Mouse (Mus musculus) gastrocnemius, postnatal 25 days (tissue): ENCODE data around the gene Arhgap25. TPM values are rescaled to one million over a fixed set of nuclear protein-coding genes. Genes with fewer than 3 reads are reported as not detected.
"Not testable (repeated sequence)": the region's sequence is repeated elsewhere in the genome, so short reads cannot be mapped to it uniquely, and the experiment has no call there.

Experiments
- DNase-seq: peaks from one replicate; pipeline ENCODE4 v3.0.0; 2022
- total RNA-seq, 2 experiments: library from RNA; stranded (reverse); gene quantifications; 1 replicate in 1 of 2; 2 replicates in 1 of 2; pipeline ENCODE4 v1.2.3; 2021

Gene Arhgap25
- total RNA-seq, 2 experiments from 2014 or later: 0.82 to 1.3 TPM

DNA sequence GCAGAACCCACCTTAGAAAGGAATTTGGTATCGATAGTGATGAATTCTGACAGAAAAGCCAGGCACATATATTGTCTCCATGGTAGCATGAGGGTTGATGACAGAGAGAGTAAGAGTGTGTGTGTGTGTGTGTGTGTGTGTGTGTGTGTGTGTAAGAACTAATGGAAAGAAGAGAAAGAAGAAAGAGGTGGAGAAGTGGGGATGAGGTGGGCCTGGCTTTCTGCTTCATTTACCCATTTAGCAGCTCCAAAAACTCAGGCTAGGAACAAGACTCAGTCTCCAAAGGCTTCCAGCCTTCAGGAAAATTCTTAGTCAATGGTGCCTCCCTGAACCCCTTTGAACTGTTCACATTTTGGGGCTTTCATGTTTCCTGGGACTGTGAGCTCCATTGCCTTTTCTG, 29.5 kb downstream of the Arhgap25 start:
- DNase-seq: no peak

DNA sequence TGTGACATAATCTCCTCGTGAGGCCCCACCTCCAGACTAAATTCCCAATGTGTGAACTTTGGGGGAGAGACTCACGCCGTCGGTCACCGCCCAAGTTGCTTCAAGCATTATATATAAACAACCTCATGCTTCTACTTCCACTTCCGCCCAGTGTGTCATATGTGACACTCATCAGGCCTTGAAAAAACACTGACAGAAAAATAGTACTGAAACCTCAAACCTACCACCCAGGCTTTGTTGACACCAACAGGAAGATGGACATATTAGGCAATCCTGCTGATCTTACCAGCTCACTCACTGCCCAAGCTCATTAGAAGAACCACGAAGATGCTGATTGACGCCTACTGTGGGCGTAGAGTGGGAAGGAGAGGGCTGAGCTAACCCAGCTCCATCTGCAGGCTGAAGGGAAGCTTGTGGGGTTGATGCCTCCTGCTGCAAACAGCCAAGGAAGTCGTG, 30.2 kb downstream of the Arhgap25 start:
- no peak for DNase-seq

DNA sequence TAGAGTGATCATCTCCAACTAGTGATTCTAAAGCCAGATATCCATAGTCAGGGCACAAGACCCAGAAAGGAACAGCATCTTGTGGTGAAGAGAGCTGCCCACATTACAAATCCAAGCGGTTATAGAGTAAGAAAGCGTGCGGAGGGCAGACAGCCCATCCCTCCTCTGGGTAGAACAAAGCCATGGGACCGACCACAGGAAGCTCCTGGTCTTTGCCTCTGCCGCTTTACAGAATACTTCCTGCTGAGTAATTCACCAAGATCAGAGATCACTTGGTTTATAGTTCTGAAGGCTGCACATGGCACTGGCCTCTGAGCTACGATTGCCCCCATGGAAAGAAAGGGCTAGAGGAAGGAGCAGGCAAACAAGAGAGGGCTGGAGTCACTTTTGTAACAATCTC, 30.6 kb downstream of the Arhgap25 start:
- no peak for DNase-seq

DNA sequence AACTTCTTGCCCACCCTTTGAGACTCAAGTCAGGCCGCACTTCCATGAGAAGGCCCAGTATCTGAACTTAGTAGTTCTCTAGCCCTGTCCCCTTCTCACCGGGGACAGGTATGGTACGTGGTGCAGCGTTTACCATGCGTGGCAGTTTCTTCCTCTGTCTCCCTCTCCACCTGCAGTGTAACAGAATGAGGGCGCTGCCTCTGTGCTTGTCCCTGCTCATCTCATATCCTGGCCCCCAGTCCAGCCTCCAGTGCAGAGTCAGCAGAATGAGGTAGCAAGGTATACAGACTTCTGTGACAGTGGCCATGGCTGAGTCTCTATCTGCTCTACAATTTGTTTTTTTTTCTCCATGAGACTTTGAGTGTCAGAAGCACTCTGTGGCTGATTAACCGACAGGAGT, 32.4 kb downstream of the Arhgap25 start:
- DNase-seq: no peak

DNA sequence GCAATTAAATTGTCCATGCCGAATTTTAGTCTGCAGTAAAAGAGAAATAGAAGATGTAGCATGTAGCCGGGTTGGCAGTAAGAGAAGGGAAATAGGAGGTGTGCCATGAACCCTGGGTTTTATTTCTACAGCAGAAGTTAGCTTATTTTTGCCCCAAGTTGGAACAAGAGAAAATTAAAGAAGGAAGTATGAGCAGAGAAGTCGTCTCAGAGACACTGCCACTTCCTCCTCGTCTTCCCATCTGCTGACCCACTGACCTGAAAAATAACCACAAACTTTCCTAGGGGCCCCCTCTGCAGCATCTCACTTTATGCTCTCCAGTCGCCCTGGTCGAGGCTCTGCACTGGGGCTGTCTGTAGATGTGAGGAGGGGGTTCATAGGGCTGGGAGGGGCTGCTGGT, 33.3 kb downstream of the Arhgap25 start:
- DNase-seq: no peak

DNA sequence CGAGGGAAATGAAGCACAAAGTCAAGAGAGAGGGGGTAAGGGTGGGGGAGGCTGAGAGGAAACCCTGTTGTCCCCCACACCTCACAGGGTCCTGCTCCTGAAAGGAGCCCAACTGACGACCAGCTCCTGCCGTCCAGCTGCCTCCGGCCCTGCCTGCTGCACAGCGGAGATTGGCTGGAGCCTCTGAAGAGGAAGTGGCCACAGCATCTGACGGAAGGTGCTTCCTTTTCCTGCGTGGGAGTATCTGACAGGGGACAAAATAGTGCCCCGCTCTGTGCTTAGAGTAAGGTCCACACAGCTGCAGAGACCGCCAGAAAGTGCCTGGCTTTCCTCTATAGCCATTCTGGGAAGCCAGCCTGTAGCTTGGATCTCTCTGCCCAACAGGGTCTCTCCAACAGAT, 36.9 kb downstream of the Arhgap25 start:
- peak; percentile 21 for DNase-seq

DNA sequence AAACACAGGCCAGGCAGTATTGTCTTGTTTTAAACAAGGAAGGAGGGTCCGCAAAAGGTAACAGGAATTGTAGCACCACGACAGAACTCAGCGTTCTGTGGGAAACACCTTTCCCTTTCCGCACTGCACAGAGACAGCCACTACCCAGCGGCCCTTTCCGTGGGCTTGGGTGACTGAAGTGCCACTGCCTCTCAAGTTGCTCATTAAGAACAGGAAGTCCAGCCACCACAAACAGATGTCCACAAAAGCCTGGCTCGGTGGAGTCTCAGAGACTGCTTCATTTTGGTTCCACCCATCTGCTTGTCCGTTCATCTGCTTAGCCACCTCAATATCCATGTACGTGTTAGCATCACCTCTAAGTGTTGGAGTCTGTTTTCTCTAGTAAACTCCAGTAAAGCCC, 38.7 kb downstream of the Arhgap25 start:
- DNase-seq: no peak

DNA sequence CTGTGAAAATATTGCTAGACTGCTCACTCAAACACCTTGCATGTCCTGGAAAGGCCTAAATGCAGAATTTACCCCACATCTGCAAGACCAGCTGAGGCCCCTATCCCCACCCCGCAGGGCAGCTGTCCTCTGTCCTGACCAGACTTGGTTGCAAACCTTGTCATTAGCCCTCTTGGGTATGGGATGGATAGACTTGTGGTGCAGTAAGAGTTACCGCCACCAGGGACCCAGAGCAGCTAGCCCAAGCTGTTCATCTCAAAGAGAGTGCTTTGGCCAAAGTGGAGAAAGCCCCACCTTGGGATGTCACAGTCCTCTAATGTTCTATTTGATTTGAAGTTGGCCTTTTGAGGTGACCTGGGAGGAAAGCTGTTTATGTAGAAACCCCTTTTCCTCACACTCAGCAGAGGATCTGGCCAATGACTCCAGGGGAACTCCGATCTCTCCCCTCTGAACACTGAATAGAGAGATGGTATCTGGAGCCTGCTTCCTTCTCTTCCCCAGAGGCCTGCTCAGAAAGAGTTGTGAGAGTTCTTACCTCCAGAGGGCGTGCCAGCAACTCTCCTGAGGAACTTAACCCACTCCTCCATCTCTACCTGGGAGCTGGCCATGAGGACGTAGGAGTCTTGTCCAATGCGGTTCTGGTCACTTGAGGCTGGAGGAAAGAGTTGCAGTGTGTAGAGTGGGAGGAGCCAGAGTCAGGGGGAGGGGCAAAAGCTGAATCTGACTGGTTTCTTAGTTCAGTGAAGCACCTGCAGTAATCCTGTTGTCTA, 45.2 kb downstream of the Arhgap25 start:
- no peak for DNase-seq

DNA sequence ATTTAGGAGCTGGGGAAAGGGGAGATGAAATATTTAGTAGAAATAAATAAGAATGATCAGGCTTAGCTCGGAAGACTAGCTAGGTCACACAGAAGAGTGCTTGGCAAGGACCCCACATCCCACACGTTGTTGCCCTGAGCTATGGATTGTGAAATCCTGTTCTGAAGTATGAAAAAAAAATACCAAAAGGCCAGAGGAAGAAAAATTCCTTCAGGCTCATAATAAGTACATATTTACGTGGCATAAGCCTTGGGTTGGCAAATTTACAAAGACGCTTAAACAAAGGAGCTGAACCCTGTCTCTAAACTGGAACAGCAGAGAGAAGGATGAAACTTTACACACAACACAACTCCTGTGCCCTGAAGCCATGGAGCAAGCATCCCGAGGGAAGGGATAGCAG, 48.3 kb downstream of the Arhgap25 start:
- no peak for DNase-seq

DNA sequence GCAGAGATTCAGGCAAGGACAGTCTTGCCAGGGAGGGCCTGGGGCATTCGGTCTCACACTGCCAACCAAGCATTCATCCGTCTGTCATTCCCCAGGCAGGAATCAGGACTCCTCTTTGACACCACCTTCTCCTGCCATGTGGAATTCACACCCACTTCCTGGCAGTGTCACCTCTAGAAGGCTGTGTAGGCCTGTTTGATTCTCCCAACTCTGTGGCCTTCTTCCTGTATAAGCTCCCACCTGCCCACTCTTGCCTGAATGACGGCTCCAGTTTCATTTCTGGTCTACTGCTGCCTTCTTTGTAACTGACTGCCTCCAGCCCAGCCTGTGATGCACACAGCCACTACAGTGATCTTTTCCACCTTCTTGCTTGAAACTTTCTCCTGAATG, 49.2 kb downstream of the Arhgap25 start:
- DNase-seq: no peak

DNA sequence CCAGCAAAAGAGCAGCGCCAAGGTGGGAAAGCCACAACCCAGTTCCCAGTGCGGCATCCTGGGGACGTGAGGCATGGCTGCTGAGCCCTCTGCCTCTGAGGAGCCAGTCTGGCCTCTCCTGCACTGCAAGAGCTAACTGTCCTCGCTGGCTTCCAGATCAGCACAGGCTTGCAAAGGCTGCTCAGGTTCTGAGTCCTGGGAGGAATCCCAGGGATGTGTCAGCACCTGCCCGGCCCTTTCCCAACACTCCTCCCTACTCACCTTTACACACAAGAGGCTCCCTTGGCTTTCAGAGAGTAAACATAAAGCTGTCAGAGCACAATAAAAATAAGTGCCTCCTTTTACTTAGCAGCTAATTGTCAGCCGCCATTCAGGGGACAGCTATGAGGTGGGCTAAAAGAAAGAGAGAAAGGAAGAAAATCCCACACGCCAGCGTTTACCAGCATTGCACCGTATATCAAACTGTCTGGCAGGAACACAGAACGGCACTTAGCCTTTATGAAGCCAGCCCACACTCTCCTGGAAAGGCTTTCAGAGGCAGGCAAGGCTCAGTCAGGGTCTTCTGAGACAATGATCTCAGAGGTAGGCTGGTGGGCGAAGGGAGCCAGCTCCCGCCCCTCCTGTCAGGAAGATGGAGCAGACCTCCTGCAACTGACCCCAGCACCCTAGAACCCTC, 49.7 kb downstream of the Arhgap25 start:
- DNase-seq: no peak

DNA sequence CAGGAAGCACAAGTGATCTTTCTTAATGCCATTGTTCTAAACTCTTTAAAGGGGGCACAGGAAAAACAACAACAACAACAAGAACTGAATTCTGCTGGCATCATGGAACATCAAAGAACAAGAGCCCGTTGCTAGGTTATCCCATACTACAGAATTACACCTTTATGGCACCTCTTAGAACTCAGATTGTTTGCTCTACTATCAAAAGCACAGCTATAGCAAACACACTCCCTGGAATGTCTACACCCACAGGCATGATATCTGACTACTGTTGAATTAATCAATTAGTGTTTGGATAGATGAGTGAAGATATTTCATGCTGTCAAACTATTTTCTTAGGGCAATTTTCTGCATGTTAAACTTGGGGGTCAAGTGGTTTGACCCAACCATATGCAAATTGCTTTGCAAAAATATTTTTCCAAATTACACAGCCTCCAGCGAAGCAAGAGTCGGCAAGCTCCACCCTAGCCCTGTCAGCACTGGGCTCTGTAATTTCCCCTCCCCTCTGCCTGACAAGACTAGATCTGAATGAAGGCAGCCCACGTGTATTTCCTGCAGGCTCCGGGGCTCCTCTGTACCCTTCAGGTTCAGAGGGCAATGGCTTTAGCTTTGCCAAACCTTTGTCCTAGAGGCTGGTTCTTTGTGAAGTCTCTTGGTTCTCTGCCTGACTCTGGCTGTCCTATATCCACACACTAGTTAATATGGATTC, 53.6 kb downstream of the Arhgap25 start:
- DNase-seq: no peak

DNA sequence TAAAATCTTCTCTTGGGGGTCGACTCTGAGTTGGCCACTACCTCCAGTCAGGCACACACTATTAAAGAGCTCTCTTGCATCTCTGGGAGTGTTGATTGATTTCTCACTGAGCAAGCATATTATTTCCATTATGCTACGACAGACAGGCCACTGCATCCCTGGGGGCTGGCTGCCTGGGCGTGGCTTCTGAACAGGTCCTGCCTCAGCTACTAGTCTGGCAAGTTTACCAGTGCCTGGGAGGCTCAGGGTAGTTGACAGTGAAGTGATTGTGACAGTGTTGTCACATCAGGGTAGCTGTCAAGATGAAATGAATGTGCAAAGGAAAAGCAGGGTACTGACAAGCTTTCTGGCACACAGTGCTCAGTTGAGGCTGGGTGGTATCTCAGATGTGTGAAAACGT, 54.2 kb downstream of the Arhgap25 start:
- DNase-seq: no peak

DNA sequence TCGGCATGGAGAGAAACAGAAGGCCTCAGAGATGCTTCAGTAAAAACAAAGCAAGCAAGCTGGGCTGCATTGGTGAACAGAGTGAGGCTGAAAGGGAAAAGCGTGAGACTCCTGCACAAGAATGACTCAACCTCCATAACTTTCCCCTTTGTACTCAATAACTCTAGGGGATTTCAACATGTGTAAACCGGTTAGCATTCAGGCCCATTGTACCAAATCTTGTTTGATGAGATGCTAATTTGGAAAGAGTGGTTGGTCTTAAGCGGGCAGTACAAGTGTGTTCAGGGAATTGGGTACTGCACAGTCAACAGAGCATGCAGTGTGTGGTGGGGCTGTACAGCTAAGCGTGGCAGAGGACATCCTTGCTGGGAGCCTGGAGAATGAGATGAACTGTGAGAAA, 57.8 kb downstream of the Arhgap25 start:
- DNase-seq: no peak

DNA sequence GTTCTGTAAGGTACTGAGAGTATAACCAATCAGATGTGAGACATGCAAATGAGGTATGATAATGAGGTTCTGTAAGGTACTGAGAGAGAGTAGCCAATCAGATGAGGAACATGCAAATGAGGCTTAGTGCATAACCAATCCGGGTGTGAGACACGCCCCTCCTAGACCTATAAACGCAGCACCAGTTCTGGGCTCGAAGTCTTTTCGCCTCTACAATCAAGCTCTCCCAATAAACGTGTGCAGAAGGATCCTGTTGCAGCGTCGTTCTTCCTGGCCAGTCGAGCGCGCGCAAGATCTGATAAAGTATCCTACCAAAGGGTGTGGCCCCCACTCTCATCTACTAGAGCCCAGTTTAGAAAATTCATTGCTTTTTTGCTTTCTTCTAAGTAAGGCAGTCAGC, 63.0 kb downstream of the Arhgap25 start:
- DNase-seq: not testable (repeated sequence)

DNA sequence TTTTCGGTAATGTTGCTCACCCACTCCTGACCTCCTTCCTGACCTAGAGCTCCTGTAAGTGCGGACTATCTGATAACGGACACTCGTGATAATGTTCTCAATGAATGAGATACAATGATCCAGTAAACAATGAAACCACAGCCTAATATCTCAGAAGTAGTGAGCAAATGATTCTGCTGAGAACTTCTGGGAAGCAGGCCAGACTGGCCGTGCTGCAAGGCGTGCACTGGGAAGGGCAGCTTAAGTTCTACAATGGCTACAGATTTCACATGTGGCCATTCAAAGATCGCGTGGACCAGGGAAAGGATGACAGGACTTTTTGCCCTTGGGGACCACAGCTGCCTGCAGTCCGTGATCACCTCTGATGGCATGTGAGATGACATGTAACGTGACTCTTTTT, 64.7 kb downstream of the Arhgap25 start:
- no peak for DNase-seq

DNA sequence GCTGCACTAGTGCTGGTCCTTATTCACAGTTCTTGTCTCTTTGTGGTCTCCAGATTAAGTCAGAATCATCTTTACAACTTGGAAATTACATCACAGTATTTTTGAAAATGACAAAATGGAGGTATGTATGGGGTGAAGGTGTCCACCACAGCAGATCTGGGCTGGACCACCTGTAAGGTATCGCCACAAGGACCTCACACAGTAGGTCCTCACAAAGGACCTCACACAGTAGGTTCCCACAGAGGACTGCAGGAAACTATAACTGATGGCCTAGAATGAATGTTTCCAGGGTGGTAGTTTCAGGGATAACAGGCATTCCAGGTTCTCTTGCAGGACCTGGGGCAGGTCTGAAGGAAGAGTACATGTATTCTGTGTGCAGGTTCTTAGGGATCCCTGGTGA, 65.7 kb downstream of the Arhgap25 start:
- no peak for DNase-seq

DNA sequence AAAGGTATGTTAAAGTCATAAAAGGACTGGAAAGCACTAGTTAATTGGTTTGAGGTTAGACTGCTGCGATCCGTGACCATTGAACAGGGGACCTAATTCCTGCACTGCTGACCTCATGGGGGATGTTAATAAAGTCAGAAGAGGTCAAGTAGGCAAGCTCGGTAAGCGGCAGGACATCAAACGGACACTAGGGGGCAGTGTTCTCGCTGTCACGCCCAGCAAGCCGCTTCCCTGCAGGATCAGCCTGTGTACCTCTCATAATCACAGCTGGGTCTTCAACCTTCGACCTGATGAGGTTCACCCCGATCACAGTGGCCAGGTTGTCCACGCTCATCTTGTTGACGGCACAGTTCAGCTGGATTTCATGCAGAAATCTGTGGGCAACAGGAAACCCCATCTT, 66.8 kb downstream of the Arhgap25 start:
- DNase-seq: peak; percentile 36

DNA sequence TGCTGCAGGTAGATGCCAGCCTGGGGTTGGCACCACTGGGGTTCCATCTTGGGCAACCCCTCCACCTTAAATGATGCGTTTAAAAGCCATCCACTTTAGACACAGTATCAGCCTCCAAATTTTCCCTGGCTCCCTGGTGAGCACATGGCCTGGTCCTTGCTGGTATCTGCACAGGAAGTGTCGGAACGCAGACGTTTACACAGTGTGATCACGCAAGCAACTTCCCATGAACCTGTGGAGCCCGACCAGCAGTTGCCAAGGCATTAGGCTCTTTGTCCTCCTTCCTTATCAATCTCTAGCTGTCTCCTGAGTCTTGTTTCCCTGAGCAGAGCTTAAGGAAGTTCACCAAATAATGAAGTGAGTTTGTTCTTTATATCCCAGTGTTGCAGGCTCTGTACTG, 77.6 kb downstream of the Arhgap25 start:
- DNase-seq: no peak

DNA sequence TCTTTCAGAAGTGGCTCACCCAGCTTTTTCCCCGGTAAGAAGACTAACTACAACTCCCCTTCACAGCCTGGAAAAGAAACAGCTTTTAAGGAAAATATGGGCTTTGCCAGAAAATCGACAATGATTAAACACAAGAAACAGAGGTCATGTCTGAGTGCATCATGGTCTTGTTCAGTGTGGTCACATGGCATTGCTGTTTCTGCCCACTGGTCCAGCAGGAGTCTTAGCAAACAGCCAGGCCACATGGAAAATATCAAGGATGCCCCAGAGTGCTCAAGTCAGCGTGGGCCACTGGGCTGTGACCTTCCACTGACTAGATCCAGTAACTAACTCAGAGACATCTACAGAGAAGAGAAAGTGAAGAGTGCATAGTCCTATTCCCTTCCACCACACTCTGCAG, 81.3 kb downstream of the Arhgap25 start:
- DNase-seq: no peak

DNA sequence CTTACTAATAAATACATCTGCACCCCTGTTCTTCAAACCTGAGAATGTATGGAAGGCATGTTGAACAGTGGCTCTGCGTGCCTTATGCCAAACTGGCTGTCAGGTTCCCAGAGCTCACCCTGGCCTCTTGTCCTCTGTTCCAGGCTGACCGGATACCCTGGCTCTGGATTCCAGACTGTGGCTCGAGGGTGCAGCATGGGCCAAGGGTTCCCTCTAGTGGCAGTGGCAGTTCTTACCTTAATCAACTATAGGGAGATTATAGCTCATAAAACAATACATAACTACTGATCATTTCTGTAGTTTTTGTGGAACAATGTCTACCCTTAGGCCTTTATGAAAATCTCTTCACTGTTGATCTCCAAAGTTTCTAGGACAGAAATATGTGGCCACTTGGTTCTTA, 82.0 kb downstream of the Arhgap25 start:
- DNase-seq: no peak

DNA sequence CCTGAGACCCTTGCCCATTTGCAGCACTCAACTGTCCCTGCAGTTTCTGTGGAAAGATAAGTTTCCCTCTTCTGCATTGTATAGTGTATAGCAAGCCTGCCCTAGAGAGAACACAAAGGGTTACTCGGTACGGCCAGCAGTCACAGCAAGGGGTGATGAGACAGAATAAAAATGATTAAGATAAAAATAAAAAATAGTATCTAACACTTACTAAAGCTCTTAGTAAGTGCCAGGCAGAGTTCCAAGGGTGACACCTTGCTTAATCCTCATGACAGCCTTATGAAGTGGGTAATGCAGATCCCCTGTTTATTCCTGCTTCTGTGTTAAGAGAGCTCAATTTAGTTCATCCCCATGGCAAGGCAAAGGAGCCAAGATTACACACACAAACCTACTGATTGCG, 83.5 kb downstream of the Arhgap25 start:
- DNase-seq: no peak

DNA sequence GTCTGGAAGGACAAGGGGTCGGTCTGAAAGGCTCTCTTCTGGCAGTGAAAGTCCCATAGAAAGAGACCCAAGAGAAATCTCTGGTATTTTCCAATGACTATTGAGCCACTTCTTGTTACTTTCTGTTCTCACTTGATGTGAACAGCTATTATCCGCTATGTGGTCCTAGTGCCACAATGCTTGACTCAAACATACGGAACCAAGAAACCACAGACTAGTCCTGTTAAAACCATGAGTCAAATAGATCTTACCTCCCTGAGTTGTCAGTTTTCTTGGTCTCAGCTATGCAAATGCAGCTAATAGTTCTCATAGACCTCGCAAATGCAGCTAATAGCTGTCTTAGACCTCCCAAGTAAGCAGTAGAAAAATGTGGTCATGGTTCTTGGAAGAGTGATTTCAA, 85.8 kb downstream of the Arhgap25 start:
- DNase-seq: no peak
